Mouse (Mus musculus): ENCODE measurements around the gene Scn3a.
A peak's percentile ranks its signal among the peaks of the same experiment; 100 is the strongest.

The Scn3a gene

GRCm38 (mm10) chr2:65413746-65414145 lies 153.7 kb downstream of the Scn3a start:
- DNase-seq (ENCODE audit: low read depth, low spot score) = peak; percentile 74
